Mouse (Mus musculus) left cerebral cortex, postnatal 25 days (tissue): ENCODE measurements around the gene Gng7. TPM values are rescaled to one million over a fixed set of nuclear protein-coding genes. Genes with fewer than 3 reads are reported as not detected.
"Not testable (repeated sequence)": the region's sequence is repeated elsewhere in the genome, so short reads cannot be mapped to it uniquely, and the experiment has no call there.

Source experiments
- DNase-seq, 2 experiments: peaks; one replicate each; pipeline ENCODE4 v3.0.0; 2022; ENCODE audit warnings: low spot score in 2 of 2, mixed read lengths in 1 of 2
- intact Hi-C: fragments of 180-260 bp; cut with DNase I; formaldehyde crosslinking; loops from one replicate; pipeline ENCODE4 v1.15.1; 2025
- total RNA-seq, 2 experiments: library from RNA; stranded (reverse); gene quantifications; 2 replicates each; pipeline ENCODE4 v1.2.3; 2021

Gng7 gene
- 100 to 1,000 TPM in 1 of 2 experiments, 10 to 100 TPM in 1; 83.8 to 196 TPM for total RNA-seq

DNA sequence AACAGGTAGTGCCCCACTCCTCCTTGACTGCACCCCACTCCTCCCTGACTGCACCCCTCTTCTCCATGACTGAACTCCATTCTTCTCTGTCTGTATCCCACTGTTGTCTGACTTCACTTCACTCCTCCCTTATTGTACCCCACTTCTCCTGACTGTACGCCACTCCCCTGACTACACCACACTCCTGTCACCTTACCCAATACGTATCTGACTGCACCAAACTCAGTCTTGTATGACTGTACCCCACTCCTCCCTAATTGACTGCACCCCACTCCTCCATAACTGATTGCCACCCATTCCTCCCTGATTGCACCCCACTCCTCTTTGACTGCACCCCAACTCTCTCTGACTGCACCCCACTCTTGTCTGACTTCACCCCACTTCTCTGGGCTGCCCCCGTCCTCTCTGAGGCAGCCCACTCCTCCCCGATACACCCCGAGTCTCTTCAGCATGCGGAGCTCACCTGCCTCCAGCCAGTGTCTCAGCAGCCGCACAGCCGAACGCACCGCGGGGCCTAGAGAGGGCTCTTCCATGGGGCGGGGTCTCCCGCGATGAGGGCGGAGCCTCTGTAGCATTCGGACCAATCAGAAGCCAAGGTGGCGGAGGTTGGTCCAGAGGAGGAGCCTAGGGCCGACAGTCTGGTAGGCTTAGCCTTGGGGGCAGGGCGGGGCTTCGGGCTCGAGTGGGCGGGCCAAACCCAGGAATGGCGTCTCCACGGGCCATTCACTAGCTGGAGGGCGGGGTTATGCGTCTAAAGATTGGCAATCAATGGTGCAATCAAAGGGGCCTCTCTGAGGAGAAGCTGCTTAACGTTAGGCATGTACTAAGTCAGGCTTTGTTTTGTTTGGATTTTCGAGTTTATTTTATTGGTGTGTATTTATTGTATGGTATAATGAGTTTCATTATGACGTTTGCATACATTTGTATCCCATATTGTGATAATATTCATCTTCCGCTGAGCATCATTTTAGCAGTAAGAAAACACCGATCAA is at the start of gene Gng7:
Gng7 (minus strand) TSS at position 553 of the 992 bp plus-strand sequence.
- intact Hi-C loops, result loop anchor here (5.0 kb wide), 1 partner anchor 68 kb away; no protein-coding TSS in a partner anchor
- DNase-seq, result peak; percentile 94 to 97

DNA sequence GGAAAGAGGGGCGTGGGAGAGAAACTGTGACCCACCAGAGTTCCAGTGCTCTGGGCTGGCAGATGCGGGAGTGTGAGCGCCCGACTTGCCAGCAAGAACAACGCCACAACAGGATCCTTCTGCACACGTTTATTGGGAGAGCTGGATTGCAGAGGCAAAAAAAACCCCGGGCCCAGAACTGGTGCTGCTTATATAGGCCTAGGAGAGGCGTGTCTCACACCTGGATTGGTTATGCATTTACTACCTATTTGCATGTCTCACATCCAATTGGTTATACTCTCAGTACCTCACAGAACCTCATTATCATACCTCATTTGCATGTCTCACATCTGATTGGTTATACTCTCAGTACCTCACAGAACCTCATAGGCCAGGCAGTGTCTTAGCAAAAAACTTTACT is 49.8 kb upstream of the Gng7 start:
- intact Hi-C loops, result not testable (repeated sequence)

DNA sequence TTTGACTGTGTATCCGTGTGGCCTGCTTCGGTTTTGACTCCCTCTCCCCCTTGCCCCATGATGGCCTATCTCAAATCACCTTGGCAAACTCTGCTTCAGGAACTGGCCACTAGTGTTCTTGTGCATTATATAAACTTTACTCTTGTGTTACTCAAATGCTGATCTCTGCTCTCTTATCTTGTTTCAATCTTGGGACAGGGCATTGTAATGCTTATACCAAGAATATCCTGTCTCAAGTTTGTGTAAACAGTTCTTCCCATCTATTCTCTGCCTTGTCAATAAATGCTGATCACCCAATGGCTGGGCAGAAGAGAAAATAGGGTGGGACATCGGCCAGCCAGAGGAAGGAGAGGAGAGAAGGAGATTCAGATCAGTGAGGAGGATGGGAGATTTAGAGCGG is 48.0 kb upstream of the Gng7 start:
- intact Hi-C loops, result no loop called here
- DNase-seq, result no peak

More for the DNA sequence above, 49.8 kb upstream of the Gng7 start:
- DNase-seq, result not testable (repeated sequence)

DNA sequence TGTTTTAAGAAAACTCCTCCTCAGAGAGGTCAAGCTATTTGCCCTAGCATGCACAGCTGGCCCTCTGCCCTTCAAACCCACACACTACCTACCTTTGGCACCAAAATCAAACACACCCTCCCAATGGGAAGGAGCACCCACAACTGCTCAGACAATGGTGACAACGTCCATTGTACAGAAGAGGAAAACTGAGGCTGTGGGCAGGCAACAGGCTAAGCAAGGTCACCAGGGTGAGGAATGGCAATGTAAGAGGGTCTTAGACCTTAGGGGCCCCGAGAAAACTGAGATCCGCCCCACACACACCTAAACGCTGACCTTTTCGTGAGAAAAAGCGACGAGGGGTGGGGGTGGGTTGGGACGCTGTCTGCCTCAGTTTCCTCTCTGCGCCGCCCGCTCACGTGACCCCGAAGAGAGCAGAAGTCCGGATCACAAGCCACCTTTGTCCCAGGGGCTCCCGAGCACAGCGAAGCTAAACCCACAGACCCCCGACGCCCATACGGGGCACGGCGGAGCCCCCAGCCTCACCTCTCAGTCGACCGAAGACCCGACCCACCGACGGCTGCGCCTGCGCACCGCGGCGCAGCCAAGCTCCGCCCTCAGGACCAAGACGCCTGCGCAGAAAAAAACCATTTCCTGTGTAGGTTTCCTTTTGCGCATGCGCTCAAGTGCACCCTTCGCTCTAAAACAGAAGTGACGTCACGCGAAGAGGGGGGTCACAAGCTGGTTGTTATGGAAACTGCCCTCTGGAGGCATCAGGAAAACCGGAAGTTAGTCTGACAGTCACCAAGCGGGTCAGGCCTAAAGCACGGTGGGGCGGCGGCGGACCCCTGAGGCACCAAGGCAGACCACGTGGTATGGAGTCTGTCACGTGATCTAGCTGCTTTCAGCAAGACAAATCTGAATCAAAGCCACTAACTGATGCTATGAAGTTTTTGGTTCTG is 45.1 kb upstream of the Gng7 start, which contains the start of gene Sgta:
Sgta (minus strand) TSS at position 579 of the 941 bp plus-strand sequence.
- intact Hi-C loops, result no loop called here
- DNase-seq, result peak; percentile 100

DNA sequence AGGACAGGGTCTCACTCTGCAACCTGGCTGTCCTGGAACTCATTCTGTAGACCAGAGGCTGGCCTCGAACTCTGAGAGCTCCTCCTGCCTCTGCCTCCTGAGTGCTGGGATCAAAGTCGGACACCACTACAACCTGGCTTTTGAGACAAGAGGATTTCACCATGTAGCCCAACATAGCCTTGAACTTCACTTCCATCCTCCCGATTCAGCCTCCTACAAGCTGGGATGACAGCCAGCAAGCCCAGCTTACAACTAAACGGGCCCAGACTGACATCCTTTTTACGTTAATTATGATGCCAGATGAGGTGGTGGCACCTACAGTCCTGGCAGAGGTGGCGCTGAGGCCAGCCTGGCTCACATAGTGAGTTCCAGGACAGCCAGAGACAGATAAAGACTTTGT is 44.2 kb upstream of the Gng7 start:
- DNase-seq, result no peak
- intact Hi-C loops, result no loop called here

DNA sequence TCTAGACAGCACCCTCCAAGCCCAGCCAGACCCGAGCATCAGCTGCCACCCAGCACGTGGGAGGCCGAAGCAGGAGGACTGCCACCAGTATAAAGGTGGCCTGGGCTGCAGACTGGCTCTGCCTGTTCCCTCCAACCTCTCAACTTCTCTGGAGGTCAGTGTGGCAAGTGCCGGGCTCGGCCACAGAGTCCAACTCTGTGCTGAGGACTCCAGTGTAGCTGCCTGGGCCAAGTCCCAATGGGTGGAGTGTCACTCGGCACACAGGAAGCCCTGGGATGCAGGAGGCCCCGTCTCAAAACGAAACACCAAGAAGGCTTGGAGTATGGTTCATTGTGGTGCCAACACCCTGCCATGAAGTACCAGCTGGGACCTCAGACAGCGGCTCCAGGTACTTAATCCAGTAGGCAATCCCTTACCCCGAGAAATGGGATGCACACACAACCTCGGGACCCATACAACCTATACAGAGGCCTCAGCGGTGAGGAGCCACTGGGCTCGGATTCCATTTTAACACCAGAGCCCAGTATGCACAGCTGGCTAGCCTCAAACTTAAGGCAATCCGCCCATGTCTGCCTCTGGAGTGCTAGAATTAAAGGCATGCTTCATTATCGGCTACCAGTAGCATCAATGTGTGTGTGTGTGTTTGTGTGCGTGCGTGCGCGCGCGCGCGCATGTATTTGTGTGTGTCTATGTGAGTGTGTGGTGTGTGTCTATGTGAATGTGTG is 42.8 kb upstream of the Gng7 start:
- intact Hi-C loops, result no loop called here
- no peak for DNase-seq

DNA sequence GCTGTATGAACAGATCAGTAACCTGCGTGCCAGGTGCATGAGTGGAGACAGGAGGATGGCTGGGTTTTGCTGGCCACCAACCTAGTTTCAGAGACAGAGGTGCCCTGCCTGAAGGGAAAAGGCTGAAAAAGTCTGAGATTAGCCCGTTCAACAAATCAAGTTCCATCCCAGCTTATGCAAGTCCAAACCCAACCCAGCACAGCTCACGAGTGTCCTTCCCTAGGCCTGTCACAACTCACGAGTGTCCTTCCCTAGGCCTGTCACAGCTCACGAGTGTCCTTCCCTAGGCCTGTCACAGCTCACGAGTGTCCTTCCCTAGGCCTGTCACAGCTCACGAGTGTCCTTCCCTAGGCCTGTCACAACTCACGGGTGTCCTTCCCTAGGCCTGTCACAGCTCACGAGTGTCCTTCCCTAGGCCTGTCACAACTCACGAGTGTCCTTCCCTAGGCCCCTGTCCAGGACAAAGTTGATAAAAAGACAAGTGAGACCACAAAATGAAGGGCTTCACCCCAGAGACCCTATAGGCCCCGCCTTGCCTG is 41.1 kb upstream of the Gng7 start:
- intact Hi-C loops, DNase-seq: not testable (repeated sequence)

DNA sequence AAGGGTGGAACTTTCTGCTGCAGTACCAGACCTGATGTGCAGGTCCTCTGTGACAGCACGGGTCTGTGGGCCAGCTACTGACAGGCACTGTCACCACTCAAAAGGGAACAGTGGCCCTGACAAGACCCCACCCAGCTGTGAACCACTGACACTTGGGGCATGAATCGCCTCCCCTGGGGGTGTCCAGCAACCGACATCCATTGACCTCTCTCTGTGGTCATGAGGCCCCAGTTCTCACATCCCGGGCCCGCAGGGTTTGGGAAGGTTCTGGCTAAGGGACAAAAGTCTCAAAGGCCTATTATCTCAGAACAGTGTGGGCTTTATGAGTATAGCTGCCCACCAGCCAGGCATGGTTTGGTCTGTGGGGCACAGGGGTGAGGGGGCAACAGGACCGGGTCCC is 40.4 kb upstream of the Gng7 start:
- intact Hi-C loops, result no loop called here
- no peak for DNase-seq

DNA sequence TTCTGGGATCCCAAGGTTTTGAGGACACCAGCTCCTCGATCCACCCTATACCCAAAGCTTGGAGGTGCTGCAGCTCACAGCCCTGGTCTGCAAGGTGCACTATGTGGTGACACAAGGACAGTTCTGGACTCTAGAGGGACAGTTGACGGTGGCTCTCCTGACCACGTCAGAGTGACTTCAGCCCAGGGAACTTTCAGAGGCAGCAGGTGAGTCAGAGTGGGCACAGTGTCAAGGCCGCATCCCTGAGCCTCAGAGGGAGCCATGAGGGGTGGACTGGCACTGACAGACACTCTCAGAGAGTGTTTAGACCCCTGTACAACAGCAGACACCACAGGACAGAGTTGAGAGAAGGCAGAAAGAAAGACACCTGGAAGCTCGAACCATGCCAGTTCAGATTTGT is 37.8 kb upstream of the Gng7 start:
- DNase-seq, result no peak
- intact Hi-C loops, result no loop called here

DNA sequence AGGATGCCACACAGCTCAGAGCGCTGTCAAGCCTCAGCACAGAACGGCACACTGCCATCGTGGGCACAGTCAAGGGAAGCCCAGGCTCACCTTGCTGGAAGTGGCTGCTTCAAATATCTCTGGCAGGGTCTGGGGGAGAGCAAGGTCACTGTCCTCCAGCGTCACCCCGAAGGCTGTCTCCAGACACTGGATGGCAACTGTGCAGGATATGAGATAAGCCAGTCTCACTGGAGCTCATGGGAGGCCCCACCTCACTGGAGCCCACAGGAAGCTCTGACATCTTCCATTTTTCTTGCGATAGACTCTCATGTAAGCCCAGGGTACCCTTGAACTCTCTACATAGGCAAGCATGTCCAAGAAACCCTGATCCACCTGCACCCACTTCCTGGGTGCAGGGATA is 36.4 kb upstream of the Gng7 start:
- no peak for DNase-seq
- intact Hi-C loops, result no loop called here

DNA sequence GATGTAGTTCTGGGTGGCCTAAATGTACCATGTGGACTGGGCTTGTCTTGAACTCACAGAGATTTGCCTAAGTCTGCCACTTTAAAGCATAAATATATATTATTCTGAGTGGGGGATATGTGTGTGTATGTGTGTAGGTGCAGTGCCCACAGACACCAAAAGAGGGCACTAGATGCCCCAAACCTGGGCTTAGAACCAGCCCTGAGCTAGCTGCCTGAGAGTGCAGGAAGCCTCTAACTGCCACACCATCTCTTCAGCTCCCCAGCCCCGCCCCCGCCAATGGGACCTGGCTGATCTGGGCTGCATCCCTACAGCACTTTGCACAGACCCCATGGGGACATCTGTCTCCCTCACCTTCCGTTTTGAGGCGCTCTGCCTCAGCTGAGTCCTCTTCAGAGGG is 35.9 kb upstream of the Gng7 start:
- DNase-seq, result no peak
- intact Hi-C loops, result no loop called here

DNA sequence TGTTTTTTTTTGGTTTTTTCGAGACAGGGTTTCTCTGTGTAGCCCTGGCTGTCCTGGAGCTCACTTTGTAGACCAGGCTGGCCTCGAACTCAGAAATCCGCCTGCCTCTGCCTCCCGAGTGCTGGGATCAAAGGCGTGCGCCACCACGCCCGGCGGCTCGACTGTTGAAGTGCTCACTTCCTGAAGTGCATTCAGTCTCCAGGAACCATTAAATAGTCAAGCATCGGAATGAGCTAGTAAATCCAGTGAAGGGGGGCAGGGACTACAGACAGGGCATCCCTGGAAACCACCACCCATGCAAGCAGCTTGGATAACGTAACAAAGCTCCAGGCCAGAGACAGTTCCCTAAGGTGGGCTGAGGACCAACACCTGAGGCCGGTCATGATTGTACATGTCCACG is 30.5 kb upstream of the Gng7 start:
- DNase-seq, intact Hi-C loops: not testable (repeated sequence)

DNA sequence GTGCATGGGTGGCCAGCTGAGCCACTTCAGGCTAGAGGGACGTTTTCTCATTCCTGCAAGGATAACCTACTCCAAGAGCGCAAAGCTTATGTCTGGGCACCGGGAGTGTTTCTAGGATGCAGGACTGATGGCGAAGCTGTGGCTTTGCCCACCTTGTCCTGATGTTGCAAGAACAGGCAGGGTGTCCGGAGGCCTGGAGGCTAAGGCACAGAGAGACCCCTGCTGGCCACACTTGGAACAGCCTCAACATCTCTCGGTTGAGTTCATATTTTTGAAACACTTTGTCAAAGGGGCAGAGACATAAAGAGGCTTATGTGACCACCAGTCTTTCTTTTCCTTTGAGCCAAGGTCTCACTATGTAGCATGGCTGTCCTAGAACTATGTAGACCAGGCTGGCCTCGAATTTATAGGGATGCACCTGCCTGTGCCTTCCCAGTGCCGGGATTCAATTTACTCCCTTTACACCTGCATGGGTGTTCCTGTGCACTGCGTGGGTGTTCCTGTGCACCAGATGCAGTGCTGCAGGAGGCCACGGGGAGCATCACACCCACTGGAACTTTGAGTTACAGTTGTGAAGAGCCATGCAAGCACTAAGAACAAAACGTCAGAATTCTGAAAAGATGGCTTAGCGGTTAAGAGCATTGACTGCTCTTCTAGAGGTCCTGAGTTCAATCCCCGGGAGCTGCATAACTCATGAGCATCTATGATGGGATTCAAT is 26.9 kb upstream of the Gng7 start:
- DNase-seq, result peak; percentile 63 to 72
- intact Hi-C loops, result loop anchor here (1.0 kb wide), 1 partner anchor 42 kb away; no protein-coding TSS in a partner anchor

DNA sequence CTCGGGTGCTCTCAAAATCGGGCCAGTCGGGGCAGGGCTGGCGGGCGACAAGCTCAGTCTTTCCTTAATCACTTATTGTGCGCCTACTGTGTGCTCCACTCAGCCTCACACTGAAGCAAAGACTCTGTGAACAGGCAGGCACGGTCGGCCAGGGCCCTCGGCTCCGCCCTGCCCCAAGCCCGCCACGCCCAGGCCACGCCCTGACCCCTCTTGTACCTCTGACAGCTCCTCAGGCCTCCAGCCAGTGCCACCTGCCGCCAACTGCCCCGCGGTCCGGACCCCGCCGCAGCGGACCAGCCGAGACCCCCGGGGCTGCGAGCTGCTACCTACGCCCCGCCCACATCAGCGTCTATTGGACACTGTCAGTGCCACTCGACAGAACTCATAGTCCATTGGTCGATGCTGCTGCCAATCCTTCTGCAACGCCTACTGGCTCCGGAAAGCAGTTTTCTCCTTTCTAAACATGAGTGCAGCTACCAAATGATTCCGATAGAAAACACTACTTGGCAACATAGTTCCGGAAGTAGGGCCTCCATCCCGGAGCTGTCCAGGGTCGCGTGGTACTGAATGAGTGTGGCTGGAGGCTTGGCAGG is 22.3 kb upstream of the Gng7 start, which contains the start of gene Slc39a3:
Slc39a3 (minus strand) TSS at position 439 of the 593 bp plus-strand sequence.
- intact Hi-C loops, result no loop called here
- DNase-seq, result peak; percentile 99 to 100

DNA sequence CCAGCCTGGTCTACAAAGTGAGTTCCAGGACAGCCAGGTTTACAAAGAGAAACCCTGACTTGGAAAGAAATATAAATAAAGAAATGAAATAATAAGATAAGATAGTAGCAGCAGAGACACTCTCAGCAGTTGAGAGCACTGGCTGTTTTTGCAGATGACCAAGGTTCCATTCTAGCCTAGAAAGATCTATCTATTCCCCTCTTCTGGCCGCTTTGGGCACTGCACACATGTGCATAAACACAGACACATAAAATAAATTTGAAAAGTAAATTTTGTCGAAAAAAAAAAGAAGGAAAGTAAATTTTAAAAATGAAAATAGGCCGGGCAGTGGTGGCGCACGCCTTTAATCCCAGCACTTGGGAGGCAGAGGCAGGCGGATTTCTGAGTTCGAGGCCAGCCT is 21.5 kb upstream of the Gng7 start:
- intact Hi-C loops, result no loop called here
- no peak for DNase-seq

DNA sequence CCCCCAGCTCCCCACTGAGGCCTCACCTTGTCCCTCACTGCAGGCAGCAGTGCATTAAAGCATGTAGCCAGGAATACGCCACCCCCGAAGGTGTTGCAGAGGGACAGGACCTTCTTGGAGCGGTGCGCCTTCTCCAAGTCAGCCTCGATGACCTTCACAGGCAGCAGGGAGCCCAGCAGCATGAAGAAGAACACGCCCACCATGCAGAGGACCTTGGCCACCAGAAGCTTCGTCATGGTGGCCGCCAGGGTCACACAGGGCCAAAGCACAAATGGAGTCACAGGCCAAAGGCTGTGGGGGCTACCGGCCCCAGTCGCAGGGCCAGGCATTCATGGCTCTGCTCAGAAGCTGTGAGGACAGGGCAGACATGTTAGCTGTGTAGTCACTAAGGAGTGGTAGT is 18.8 kb upstream of the Gng7 start:
- DNase-seq, result no peak
- intact Hi-C loops, result no loop called here

DNA sequence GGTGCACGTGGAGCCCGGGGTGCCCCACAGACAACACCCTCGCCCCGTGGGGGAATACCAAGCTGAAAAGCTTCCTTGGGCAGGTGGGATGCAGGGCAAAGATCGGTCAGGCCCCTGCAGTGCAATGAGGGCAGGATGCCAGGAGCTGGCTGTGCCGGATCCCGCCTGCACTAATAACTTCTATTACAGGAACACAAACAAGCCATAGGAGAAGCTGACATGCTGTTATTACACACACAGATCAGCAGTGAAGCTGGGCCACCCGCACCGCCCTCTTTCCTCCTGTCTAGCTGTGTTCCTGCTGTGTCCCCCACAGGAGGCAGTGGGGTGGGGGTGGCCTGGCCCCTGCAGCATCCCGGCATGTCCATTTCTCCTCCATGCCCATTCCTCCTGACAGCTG is 14.3 kb upstream of the Gng7 start:
- intact Hi-C loops, result no loop called here
- no peak for DNase-seq

DNA sequence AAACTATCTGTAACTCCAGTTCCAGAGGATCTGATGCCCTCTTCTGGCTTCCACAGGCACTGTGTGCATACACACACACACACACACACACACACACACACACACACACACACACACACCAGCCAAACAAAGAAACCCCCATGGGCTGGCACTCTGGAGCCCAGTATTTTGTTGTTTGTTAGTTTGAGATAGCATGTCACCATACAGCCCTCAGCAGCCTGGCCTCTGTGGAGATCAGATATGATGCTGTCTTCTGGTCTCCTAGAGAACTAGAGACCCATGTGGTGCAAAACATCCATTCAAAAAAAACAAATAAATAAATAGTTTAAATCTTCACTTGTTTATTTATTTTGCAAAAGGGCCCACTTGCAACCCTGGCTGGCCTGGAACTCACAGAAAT is 13.5 kb upstream of the Gng7 start:
- DNase-seq, result no peak
- intact Hi-C loops, result no loop called here
